Mouse (Mus musculus) layer of hippocampus, adult 2 months (tissue): Measurements from ENCODE around the gene Itfg2. TPM values are rescaled to one million over a fixed set of nuclear protein-coding genes. Genes with fewer than 3 reads are reported as not detected.

Source experiments
- DNase-seq, 2 experiments: peaks; one replicate each; pipeline ENCODE4 v3.0.0; 2022; ENCODE audit warnings: low spot score in 2 of 2
- H3K27ac ChIP-seq: fragments of 200-600 bp; 2 replicates; pipeline ENCODE4 v1.8.1; 2022
- H3K4me3 ChIP-seq: fragments of 200-600 bp; 2 replicates; pipeline ENCODE4 v1.8.1; 2022; ENCODE audit warnings: mild to moderate bottlenecking
- CTCF ChIP-seq: fragments of 200-600 bp; conservative IDR thresholded peaks from 2 replicates; pipeline ENCODE4 v1.8.1; 2022; ENCODE audit warnings: antibody characterized with exemption, mild to moderate bottlenecking, moderate library complexity
- total RNA-seq, 2 experiments: library from RNA; stranded (reverse); gene quantifications; 2 replicates each; pipeline ENCODE4 v1.2.3; 2021

Gene Itfg2
- total RNA-seq, 2 experiments from 2014 or later, result 23.8 to 28.6 TPM

DNA sequence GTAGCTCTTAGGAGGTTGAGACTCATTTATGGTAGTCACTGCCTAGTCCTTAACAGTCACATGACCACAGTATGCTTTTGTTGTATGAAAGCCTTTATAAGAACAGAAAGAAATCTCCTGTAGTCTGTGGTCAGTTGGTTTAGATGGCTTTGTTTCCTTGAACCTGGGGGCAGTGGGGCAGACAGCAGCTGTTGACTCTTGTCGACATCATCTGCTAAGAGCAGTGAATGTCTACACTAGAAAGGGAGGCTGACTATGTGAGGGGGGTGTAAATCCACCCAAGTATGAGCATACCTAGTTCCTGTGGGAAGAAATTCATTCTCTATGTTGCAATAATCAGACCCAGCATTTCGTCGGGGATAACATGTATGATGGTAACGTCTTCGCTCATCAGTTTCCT is 22.3 kb upstream of the Itfg2 start:
- no peak overlapping the region for H3K4me3 ChIP-seq
- TF ChIP-seq CTCF, result no peak
- DNase-seq, result no peak
- no peak overlapping the region for H3K27ac ChIP-seq

DNA sequence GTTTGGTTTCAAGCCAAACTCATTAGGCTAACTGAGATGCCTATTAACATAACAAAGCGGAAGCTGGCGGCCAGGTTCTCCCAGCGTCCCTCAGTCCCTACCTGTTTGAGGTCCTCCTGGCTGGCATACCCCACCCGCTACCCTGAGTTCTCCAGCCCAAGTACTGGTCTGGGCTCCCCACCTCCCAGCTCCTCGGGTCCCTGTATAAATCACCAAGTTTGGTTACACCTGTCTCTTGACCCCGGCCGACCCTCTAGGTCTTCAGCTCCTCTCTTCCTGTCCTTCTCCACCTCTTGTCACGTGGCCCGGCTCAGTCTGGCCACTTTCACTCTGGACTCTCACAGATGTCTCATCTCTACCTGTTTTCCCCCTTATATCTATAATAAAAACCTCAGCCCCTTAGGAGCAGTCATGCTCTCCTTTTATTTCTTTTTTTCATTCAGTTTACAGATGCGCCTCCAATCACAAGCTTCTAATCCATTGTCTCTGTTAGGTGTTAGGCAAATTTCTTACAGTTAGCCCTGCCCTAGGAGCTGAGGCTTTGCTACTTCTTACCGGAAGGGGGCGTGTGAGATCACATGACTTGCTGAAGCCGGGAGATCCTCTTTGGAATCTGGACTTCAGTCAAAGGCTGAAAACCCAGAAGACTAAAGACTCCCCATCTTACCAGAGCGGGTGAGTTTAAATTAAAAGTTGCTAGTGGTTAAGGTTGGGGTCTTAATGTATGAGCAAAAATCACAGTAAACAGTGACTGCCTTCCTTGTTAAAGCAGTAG is 21.2 kb upstream of the Itfg2 start:
- peak; percentile 88 for TF ChIP-seq CTCF
- peak; percentile 52 to 63 for DNase-seq
- peak overlapping the region; percentile 5 for H3K4me3 ChIP-seq
- no peak overlapping the region for H3K27ac ChIP-seq

DNA sequence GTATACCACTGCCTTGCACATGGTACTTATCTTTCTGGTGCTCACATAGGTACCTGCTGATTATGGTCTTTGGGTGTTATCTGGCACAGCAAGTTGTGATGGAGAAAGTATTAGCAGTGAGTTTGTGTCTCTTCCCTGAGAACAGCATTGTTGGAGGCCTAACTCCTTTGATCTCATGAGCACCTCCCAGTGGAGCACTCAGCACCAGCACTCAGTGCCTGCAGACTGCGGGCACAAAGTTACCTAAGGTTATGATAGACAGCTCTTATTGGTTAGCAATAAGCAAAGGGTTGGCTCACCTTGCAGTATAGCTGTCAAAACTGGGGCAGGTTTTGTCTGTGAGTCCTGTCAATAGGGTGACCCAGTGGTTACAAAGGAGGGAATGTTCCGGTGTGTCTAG is 15.5 kb upstream of the Itfg2 start:
- no peak overlapping the region for H3K4me3 ChIP-seq
- TF ChIP-seq CTCF, result peak; percentile 40
- no peak for DNase-seq
- H3K27ac ChIP-seq, result no peak overlapping the region

DNA sequence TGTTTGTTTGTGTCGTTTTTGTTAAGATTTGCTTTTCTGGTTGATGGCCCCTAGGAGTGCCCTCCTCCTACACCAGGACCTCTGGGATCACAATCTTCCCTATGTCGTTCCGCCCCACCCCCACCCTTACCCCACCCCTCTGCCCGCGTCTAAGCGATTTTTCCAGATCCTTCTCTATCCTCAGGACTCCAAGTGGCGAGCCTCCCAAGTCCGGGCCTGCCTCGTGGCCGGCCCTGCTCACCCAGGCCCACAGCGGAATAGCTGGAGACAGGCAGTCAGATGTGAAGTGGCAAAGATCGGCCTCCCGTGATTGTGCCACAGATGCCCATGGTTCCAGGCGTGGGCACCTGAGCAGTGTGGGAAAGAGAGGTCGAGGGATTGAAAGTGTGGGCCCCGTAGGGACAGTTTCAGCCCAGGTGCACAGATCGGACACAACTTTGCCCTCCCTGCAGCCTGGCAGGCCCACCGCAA is 14.2 kb upstream of the Itfg2 start:
- DNase-seq, result no peak
- peak overlapping the region; percentile 92 for H3K4me3 ChIP-seq
- H3K27ac ChIP-seq, result peak overlapping the region; percentile 57
- no peak for TF ChIP-seq CTCF

DNA sequence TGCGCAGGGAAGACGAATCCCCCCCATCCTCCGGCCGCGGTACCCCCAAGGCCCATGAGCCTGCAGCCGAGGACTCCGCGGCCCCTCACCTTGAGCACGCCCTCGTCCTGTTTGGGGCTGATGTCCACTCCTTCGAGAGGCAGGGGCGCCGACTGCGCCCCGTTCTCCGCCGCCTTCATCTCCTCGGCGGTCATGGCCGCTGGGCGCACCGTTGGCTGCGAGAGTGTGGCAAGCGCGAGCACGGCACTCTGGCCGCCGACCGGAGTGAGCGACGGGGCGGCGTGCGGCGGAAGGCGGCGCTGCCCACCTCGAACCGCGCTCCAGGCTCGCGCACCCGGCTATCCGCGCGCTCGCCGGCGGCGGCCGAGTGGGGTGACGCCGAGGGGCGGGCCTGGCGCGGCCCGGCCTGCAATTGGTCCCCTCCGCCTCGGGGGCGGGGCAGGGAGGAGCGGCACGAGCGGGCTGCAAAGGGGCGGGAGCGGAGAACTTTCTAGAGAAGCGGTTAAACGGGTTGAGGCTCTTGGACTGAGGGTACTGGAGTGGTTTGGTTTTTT is 13.7 kb upstream of the Itfg2 start, which contains the start of gene Fkbp4:
Gene Fkbp4, minus strand, starts transcription at position 361 of the 554 bp plus-strand sequence.
- H3K4me3 ChIP-seq, result peak within 1 kb of the TSS; percentile 92
- peak within 1 kb of the TSS; percentile 96 for H3K27ac ChIP-seq
- TF ChIP-seq CTCF, result peak; percentile 33; the same call in 1 of the 2 replicates
- peak; percentile 93 for DNase-seq

DNA sequence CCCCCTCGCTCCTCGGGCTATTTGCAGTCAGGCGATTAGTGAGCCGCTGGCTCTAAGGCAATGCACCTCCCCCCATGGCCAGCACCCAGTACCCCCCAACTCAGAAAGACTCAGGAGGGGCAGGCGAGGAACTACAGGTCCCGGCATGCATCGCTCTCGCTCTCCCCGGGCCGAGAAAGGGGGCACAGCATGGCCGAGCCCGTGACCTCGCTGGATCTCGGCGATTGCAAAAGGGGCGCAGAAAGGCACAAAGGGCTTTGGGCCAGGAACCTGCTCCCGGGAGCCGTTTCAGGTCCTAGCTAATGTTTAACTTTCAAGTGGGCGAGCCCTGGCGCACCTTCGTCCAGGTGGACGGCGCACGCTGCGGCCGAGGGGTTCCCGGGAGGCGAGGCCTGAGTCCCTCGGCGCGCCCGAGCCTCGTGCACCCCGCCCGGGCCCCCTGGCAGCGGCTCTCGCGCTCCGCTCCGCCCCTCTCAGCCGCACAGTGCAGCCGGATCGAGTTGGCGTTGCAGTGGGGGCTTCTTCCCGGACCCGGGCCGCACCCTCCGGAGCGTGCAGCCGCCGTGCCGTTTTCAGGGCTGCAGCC is 13.1 kb upstream of the Itfg2 start:
- Histone ChIP-seq H3K4me3 (peak overlapping the region; percentile 92), H3K27ac (peak overlapping the region; percentile 96)
- peak in 1 of 2 experiments; percentile 56 for DNase-seq
- TF ChIP-seq CTCF, result no peak

DNA sequence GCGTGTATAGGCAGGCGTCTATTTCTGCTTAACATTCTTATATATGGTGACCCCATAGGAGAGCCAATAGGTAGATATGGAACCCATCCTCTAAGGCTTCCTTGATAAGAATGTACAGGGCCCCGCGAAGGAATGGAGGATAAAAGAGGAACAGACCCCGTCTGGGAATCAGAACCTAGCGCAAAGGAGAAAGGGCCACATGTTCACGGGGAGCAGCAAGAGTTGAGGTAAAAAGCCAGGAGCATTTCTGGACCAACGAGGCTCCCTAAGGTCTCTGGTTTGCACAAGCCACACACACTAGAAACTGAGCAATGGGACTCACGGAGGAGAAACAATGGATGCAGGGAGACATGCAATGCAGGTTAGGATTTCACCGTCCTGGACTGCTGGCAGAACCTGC is 12.6 kb upstream of the Itfg2 start:
- TF ChIP-seq CTCF, result no peak

DNA sequence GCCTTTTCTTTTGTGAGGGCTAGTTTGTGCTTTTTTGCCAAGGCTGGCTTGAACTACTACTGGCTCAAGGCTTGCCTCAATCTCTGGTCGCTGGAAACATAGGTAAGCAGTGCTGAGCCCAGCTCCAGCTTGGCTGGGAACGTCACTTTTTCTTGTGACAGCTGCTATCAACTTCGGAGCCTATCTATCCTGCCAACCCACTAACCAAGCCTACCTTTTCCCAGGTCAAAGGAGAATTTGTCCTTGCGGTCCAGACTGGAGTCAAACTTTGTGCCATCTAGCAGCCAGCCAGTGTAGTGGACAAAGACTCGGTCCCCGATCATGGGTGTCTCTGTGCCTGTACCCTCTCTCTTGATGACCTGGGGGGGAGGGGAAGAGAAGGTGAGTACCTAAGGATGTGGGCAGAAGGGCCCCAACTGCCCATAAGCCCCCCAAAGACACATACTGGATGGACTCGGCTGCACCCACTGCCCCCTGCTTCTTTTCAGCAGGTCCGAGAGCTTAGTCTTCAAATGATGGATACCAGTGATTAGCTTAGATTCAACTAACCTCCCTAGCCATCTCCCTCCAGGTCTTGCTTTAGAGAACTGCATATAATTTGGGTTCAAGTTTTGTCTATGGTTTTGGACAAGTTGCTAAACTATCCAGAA is 11.8 kb upstream of the Itfg2 start:
- Histone ChIP-seq H3K4me3 (no peak overlapping the region; the same call in 1 of the 2 replicates), H3K27ac (no peak overlapping the region)
- DNase-seq, result no peak
- no peak for TF ChIP-seq CTCF

More for the DNA sequence above, 12.6 kb upstream of the Itfg2 start:
- peak overlapping the region; percentile 96 for H3K27ac ChIP-seq
- peak overlapping the region; percentile 92 for H3K4me3 ChIP-seq
- DNase-seq, result no peak

DNA sequence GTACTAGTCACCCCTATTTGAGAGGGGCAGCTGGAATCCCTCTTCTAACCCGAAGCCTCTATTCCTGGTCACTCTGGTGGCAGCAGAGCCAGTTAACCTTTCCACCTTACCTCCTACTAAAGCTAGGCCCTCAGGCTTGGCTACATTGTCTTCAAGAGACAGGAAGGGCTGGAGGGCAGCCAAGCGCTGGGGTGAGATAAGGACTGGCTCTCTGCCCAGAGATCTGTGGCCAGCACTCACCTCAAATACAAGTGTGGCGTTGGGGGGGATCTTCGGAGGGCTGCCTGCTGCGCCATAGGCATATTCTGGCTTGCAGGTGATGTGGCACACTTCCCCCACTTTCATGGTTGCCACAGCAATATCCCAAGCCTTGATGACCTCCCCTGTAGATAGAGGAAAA is 10.7 kb upstream of the Itfg2 start:
- TF ChIP-seq CTCF, result no peak
- no peak overlapping the region for H3K27ac ChIP-seq
- H3K4me3 ChIP-seq, result no peak overlapping the region
- DNase-seq, result no peak

DNA sequence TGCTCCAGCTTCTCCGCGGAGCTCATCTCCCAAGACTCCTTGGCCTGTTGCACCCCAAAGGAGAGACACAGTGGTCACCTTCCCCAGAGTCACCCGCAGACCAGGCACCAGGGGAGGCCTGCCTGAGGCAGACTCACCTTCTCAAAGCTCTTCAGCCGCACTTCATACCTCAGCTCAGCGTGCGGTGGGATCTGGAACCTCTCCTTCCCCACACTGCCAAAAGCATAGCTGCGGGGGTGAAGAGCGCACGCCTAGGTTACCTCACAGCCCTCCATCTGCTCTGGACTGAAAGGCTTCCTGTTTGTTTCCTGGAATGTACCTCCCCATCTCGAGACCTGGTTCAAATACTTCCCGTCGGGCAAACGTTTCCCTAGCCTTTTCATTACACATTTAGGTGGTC is 8.8 kb upstream of the Itfg2 start:
- H3K4me3 ChIP-seq, result no peak overlapping the region
- no peak for TF ChIP-seq CTCF
- H3K27ac ChIP-seq, result no peak overlapping the region
- no peak for DNase-seq

DNA sequence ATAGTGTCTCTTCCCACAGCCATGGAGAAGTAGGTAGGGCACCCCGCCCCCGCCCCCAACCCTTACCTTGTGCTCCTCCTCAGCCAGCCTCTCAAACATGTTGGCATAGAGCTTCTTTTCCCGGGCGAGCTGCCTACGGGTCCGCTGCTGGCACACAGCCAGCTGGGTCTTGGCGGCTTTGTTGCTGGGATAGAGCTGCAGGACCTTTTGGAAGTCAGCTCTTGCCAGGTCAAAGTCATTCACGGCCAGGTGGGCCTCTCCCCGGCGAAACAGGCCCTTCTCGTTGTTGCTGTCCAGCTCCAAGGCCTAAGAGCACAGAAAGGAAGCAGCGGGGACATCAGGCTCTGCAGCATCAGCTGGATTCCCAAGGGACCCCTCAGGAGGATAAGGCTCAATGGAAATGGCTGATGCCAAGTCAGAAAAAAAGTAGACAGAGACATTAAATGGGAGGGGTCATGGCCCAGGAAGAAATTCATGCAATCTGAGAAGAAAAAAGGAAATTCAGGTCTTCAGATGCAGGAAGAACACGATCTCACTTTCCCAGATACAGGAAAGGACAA is 7.7 kb upstream of the Itfg2 start:
- TF ChIP-seq CTCF, result no peak
- H3K4me3 ChIP-seq, result no peak overlapping the region
- DNase-seq, result no peak
- no peak overlapping the region for H3K27ac ChIP-seq

DNA sequence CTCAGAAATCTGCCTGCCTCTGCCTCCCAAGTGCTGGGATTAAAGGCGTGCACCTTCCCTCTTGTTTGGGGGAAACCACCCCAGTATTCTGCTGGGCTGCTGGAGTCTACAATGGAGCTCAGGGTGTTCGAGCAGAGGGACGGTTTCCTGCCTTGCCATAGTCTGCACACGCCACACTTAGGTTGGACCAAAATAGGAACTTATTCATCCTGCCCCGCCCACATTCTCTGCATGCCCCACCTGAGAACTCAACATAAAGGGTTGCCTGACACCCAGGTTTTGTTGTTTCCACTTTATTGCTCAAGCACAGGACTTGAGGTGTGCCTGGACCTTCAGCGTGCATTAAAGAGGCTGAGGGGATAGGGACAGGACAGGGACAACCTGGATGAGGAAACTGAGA is 5.1 kb upstream of the Itfg2 start:
- no peak for TF ChIP-seq CTCF
- DNase-seq, result no peak
- no peak overlapping the region for H3K4me3 ChIP-seq

DNA sequence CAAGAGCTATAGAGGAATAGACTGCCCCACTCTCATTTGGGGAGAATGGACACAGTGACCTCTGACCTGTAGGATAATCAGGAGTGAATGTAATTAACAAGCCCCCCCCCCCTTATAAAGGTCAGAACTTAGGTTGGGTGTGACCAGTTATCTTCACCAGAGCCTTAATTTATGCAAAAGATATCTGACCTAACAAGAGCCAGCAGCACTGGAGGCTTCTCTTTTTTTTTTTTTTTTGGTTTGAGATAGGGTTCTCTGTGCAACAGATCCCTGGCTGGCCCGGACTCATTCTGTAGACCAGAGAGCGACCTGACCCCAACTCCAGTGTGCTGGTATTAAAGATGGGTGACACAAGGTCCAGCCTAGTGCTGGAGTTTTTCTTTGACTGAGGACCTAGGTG is 4.6 kb upstream of the Itfg2 start:
- Histone ChIP-seq H3K4me3 (no peak overlapping the region), H3K27ac (no peak overlapping the region)
- no peak for DNase-seq
- no peak for TF ChIP-seq CTCF

More for the DNA sequence above, 5.1 kb upstream of the Itfg2 start:
- H3K27ac ChIP-seq, result no peak overlapping the region
